Mouse (Mus musculus) cerebellum, postnatal 4 days (tissue): ENCODE data around the gene Zfp592.
"Not testable (repeated sequence)": the region's sequence is repeated elsewhere in the genome, so short reads cannot be mapped to it uniquely, and the experiment has no call there.

Experiments
- DNase-seq, 2 experiments: peaks; one replicate each; pipeline ENCODE4 v3.0.0; 2022; ENCODE audit warnings: low spot score in 2 of 2, mixed read lengths in 1 of 2

Gene Zfp592

GRCm38 (mm10) chr7:80992980-80993833 lies at the start of gene Zfp592:
TSS of gene Zfp592 (plus strand) at chr7:80993681.
- peak; percentile 43 to 76 for DNase-seq

GRCm38 (mm10) chr7:80947445-80948350 lies 45.8 kb upstream of the Zfp592 start, which contains the start of gene Sec11a:
TSS of gene Sec11a (minus strand) at chr7:80947780.
- peak; percentile 81 to 93 for DNase-seq

GRCm38 (mm10) chr7:80951461-80951860 lies 42.0 kb upstream of the Zfp592 start:
- DNase-seq = no peak

- DNase-seq = no peak
Observed at GRCm38 (mm10) chr7:80952140-80952539, 41.3 kb upstream of the Zfp592 start.

- no peak for DNase-seq
Observed at GRCm38 (mm10) chr7:80954251-80954650, 39.2 kb upstream of the Zfp592 start.

- no peak for DNase-seq
Observed at GRCm38 (mm10) chr7:80956891-80957290, 36.6 kb upstream of the Zfp592 start.

- no peak for DNase-seq
Observed at GRCm38 (mm10) chr7:80959003-80959402, 34.5 kb upstream of the Zfp592 start.

GRCm38 (mm10) chr7:80962799-80963198 lies 30.7 kb upstream of the Zfp592 start:
- no peak for DNase-seq

GRCm38 (mm10) chr7:80970913-80971312 lies 22.6 kb upstream of the Zfp592 start:
- no peak for DNase-seq

GRCm38 (mm10) chr7:80971419-80971818 lies 22.1 kb upstream of the Zfp592 start:
- DNase-seq = no peak

- no peak for DNase-seq
Observed at GRCm38 (mm10) chr7:80972082-80972481, 21.4 kb upstream of the Zfp592 start.

- not testable (repeated sequence) for DNase-seq
Observed at GRCm38 (mm10) chr7:80972920-80973637, 20.4 kb upstream of the Zfp592 start.

GRCm38 (mm10) chr7:80973638-80974015 lies 19.9 kb upstream of the Zfp592 start:
- DNase-seq = not testable (repeated sequence)

GRCm38 (mm10) chr7:80980566-80980965 lies 12.9 kb upstream of the Zfp592 start:
- no peak for DNase-seq

GRCm38 (mm10) chr7:80986458-80987187 lies 6.9 kb upstream of the Zfp592 start:
- no peak for DNase-seq

GRCm38 (mm10) chr7:80987805-80988625 lies 5.5 kb upstream of the Zfp592 start:
- no peak for DNase-seq

GRCm38 (mm10) chr7:80990276-80990675 lies 3.2 kb upstream of the Zfp592 start:
- DNase-seq = no peak

GRCm38 (mm10) chr7:80991589-80991988 lies 1.9 kb upstream of the Zfp592 start:
- DNase-seq = no peak

- no peak for DNase-seq
Observed at GRCm38 (mm10) chr7:80992063-80992462, 1.4 kb upstream of the Zfp592 start.

- DNase-seq = peak in 1 of 2 experiments; percentile 19
Observed at GRCm38 (mm10) chr7:80992631-80992979, 876 bp upstream of the Zfp592 start.
